Mouse (Mus musculus): ENCODE measurements around the gene Pik3r5. TPM values are rescaled to one million over a fixed set of nuclear protein-coding genes. Genes with fewer than 3 reads are reported as not detected.

Pik3r5 gene
- polyA plus RNA-seq, 1 experiment from 2014 or later = 1.2 TPM

- no peak overlapping the region for H3K4me3 ChIP-seq (ENCODE audit: low read depth, low read length)
- DNase-seq (ENCODE audit: low spot score) = no peak
- H3K27ac ChIP-seq (ENCODE audit: low read depth, low read length) = no peak overlapping the region
- H3K4me2 ChIP-seq (ENCODE audit: low read depth) = no peak overlapping the region
- no peak for ATAC-seq (ENCODE audit: insufficient read depth, low FRiP score, low TSS enrichment)
- H3K27me3 ChIP-seq (ENCODE audit: control insufficient read depth, insufficient read depth, low read length) = no peaks in the 10 kb centered on the region
- H3K36me3 ChIP-seq (ENCODE audit: control insufficient read depth, insufficient read depth, low read length) = no peaks in the 10 kb centered on the region
- WGBS = 31% methylated on average over 2 of the region's 2 CpGs
- H3K9me3 ChIP-seq (ENCODE audit: control insufficient read depth, low read length) = no peaks in the 10 kb centered on the region
- no peak overlapping the region for H3K9ac ChIP-seq (ENCODE audit: low read length)
- no peaks in the 10 kb centered on the region for H3K4me1 ChIP-seq (ENCODE audit: control insufficient read depth, insufficient read depth, low read length)
These were observed 57.3 kb downstream of the Pik3r5 start for GRCm38 (mm10) chr11:68489236-68489635.

- DNase-seq (ENCODE audit: low spot score) (no peak), ATAC-seq (ENCODE audit: insufficient read depth, low FRiP score, low TSS enrichment) (no peak)
- Histone ChIP-seq H3K9ac (ENCODE audit: low read length) (no peak overlapping the region), H3K27ac (ENCODE audit: low read depth, low read length) (no peak overlapping the region), H3K4me2 (ENCODE audit: low read depth) (no peak overlapping the region), H3K4me1 (ENCODE audit: control insufficient read depth, insufficient read depth, low read length) (no peaks in the 10 kb centered on the region), H3K27me3 (ENCODE audit: control insufficient read depth, insufficient read depth, low read length) (no peaks in the 10 kb centered on the region), H3K36me3 (ENCODE audit: control insufficient read depth, insufficient read depth, low read length) (no peaks in the 10 kb centered on the region), H3K9me3 (ENCODE audit: control insufficient read depth, low read length) (no peaks in the 10 kb centered on the region), H3K4me3 (ENCODE audit: low read depth, low read length) (no peak overlapping the region)
- 88% methylated on average over 11 of the region's 11 CpGs for WGBS
These were observed 60.7 kb downstream of the Pik3r5 start for GRCm38 (mm10) chr11:68492592-68492991.

- no peaks in the 10 kb centered on the region for H3K36me3 ChIP-seq (ENCODE audit: control insufficient read depth, insufficient read depth, low read length)
- H3K4me2 ChIP-seq (ENCODE audit: low read depth) = no peak overlapping the region
- H3K9me3 ChIP-seq (ENCODE audit: control insufficient read depth, low read length) = no peaks in the 10 kb centered on the region
- H3K27ac ChIP-seq (ENCODE audit: low read depth, low read length) = no peak overlapping the region
- no peak overlapping the region for H3K4me3 ChIP-seq (ENCODE audit: low read depth, low read length)
- no peak overlapping the region for H3K9ac ChIP-seq (ENCODE audit: low read length)
- DNase-seq (ENCODE audit: low spot score) = no peak
- WGBS = 91% methylated on average over 5 of the region's 5 CpGs
- ATAC-seq (ENCODE audit: insufficient read depth, low FRiP score, low TSS enrichment) = no peak
- no peaks in the 10 kb centered on the region for H3K27me3 ChIP-seq (ENCODE audit: control insufficient read depth, insufficient read depth, low read length)
- no peaks in the 10 kb centered on the region for H3K4me1 ChIP-seq (ENCODE audit: control insufficient read depth, insufficient read depth, low read length)
These were observed 61.8 kb downstream of the Pik3r5 start for GRCm38 (mm10) chr11:68493760-68494159.

DNA sequence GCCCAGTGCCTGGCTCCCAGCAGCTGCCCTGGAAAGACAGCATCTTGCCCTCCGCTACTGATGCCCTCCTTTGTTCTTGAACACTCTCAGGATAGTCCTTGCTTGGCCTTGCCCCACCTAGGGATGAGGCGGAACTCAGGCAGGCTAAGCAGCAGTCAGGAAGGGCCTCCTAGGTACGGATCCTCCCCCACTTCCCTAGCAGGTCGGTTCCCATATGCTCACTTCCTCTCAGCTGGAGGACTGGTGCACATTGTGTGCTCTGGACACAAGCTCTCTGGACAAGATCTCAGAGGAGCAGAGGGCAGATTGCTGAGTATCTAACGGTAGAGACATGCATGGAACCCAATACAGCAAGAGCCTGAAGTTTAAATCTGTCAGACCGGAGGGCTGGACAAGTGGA lies 65.2 kb downstream of the Pik3r5 start:
- WGBS = 80% methylated on average over 6 of the region's 6 CpGs
- ATAC-seq (ENCODE audit: insufficient read depth, low FRiP score, low TSS enrichment) (no peak), DNase-seq (ENCODE audit: low spot score) (no peak)
- no peaks in the 10 kb centered on the region for H3K9me3 ChIP-seq (ENCODE audit: control insufficient read depth, low read length)
- no peaks in the 10 kb centered on the region for H3K27me3 ChIP-seq (ENCODE audit: control insufficient read depth, insufficient read depth, low read length)
- no peaks in the 10 kb centered on the region for H3K36me3 ChIP-seq (ENCODE audit: control insufficient read depth, insufficient read depth, low read length)
- H3K27ac ChIP-seq (ENCODE audit: low read depth, low read length) = no peak overlapping the region
- no peaks in the 10 kb centered on the region for H3K4me1 ChIP-seq (ENCODE audit: control insufficient read depth, insufficient read depth, low read length)
- H3K4me2 ChIP-seq (ENCODE audit: low read depth) = no peak overlapping the region
- no peak overlapping the region for H3K4me3 ChIP-seq (ENCODE audit: low read depth, low read length)
- H3K9ac ChIP-seq (ENCODE audit: low read length) = no peak overlapping the region

GRCm38 (mm10) chr11:68498517-68498916 lies 66.6 kb downstream of the Pik3r5 start:
- H3K27ac ChIP-seq (ENCODE audit: low read depth, low read length) = no peak overlapping the region
- no peaks in the 10 kb centered on the region for H3K27me3 ChIP-seq (ENCODE audit: control insufficient read depth, insufficient read depth, low read length)
- H3K9ac ChIP-seq (ENCODE audit: low read length) = no peak overlapping the region
- 87% methylated on average over 11 of the region's 11 CpGs for WGBS
- no peaks in the 10 kb centered on the region for H3K36me3 ChIP-seq (ENCODE audit: control insufficient read depth, insufficient read depth, low read length)
- H3K4me2 ChIP-seq (ENCODE audit: low read depth) = no peak overlapping the region
- no peak overlapping the region for H3K4me3 ChIP-seq (ENCODE audit: low read depth, low read length)
- DNase-seq (ENCODE audit: low spot score) = no peak
- no peaks in the 10 kb centered on the region for H3K9me3 ChIP-seq (ENCODE audit: control insufficient read depth, low read length)
- ATAC-seq (ENCODE audit: insufficient read depth, low FRiP score, low TSS enrichment) = no peak
- no peaks in the 10 kb centered on the region for H3K4me1 ChIP-seq (ENCODE audit: control insufficient read depth, insufficient read depth, low read length)

- Histone ChIP-seq H3K4me1 (ENCODE audit: control insufficient read depth, insufficient read depth, low read length) (no peaks in the 10 kb centered on the region), H3K9me3 (ENCODE audit: control insufficient read depth, low read length) (no peaks in the 10 kb centered on the region), H3K27me3 (ENCODE audit: control insufficient read depth, insufficient read depth, low read length) (no peaks in the 10 kb centered on the region), H3K27ac (ENCODE audit: low read depth, low read length) (no peak overlapping the region), H3K36me3 (ENCODE audit: control insufficient read depth, insufficient read depth, low read length) (no peaks in the 10 kb centered on the region), H3K4me2 (ENCODE audit: low read depth) (no peak overlapping the region), H3K9ac (ENCODE audit: low read length) (no peak overlapping the region), H3K4me3 (ENCODE audit: low read depth, low read length) (no peak overlapping the region)
- ATAC-seq (ENCODE audit: insufficient read depth, low FRiP score, low TSS enrichment) = no peak
- 78% methylated on average over 7 of the region's 8 CpGs for WGBS
- no peak for DNase-seq (ENCODE audit: low spot score)
These were observed 67.2 kb downstream of the Pik3r5 start for GRCm38 (mm10) chr11:68498999-68499699.

GRCm38 (mm10) chr11:68500949-68501350 lies 69.0 kb downstream of the Pik3r5 start:
- Histone ChIP-seq H3K27ac (ENCODE audit: low read depth, low read length) (no peak overlapping the region), H3K9ac (ENCODE audit: low read length) (no peak overlapping the region), H3K4me1 (ENCODE audit: control insufficient read depth, insufficient read depth, low read length) (no peaks in the 10 kb centered on the region), H3K4me2 (ENCODE audit: low read depth) (no peak overlapping the region), H3K36me3 (ENCODE audit: control insufficient read depth, insufficient read depth, low read length) (no peaks in the 10 kb centered on the region), H3K27me3 (ENCODE audit: control insufficient read depth, insufficient read depth, low read length) (no peaks in the 10 kb centered on the region), H3K4me3 (ENCODE audit: low read depth, low read length) (no peak overlapping the region), H3K9me3 (ENCODE audit: control insufficient read depth, low read length) (no peaks in the 10 kb centered on the region)
- 80% methylated on average over 14 of the region's 14 CpGs for WGBS
- no peak for ATAC-seq (ENCODE audit: insufficient read depth, low FRiP score, low TSS enrichment)
- no peak for DNase-seq (ENCODE audit: low spot score)

DNA sequence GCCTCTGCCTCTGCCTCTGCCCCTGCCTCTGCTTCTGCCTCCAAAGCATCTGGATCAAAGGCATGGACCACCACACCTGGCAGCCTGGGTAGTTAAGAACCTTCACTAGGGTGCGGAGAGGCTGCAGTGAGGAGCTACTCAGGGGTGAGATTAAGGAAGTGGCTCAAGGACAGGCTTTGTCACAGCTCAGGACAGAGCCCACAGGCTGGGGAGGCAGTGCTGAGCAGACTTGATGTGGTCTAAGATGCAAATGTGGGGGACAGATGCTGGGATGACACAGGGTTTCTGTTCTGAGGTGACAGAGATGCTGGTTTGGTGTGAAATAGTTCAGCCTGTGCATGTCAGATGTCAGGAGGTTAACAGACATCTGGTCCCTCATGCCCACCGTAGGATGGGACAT lies 70.5 kb downstream of the Pik3r5 start:
- 81% methylated on average over 2 of the region's 2 CpGs for WGBS
- Histone ChIP-seq H3K9ac (ENCODE audit: low read length) (no peak overlapping the region), H3K27ac (ENCODE audit: low read depth, low read length) (no peak overlapping the region), H3K4me1 (ENCODE audit: control insufficient read depth, insufficient read depth, low read length) (no peaks in the 10 kb centered on the region), H3K4me3 (ENCODE audit: low read depth, low read length) (no peak overlapping the region), H3K27me3 (ENCODE audit: control insufficient read depth, insufficient read depth, low read length) (no peaks in the 10 kb centered on the region), H3K4me2 (ENCODE audit: low read depth) (no peak overlapping the region), H3K9me3 (ENCODE audit: control insufficient read depth, low read length) (no peaks in the 10 kb centered on the region), H3K36me3 (ENCODE audit: control insufficient read depth, insufficient read depth, low read length) (no peaks in the 10 kb centered on the region)
- DNase-seq (ENCODE audit: low spot score) (no peak), ATAC-seq (ENCODE audit: insufficient read depth, low FRiP score, low TSS enrichment) (no peak)

- Histone ChIP-seq H3K4me1 (ENCODE audit: control insufficient read depth, insufficient read depth, low read length) (no peaks in the 10 kb centered on the region), H3K9me3 (ENCODE audit: control insufficient read depth, low read length) (no peaks in the 10 kb centered on the region), H3K4me2 (ENCODE audit: low read depth) (no peak within 1 kb of the TSS), H3K27me3 (ENCODE audit: control insufficient read depth, insufficient read depth, low read length) (no peaks in the 10 kb centered on the region), H3K27ac (ENCODE audit: low read depth, low read length) (no peak within 1 kb of the TSS), H3K9ac (ENCODE audit: low read length) (no peak within 1 kb of the TSS), H3K4me3 (ENCODE audit: low read depth, low read length) (no peak within 1 kb of the TSS), H3K36me3 (ENCODE audit: control insufficient read depth, insufficient read depth, low read length) (no peaks in the 10 kb centered on the region)
- no peak for ATAC-seq (ENCODE audit: insufficient read depth, low FRiP score, low TSS enrichment)
- DNase-seq (ENCODE audit: low spot score) = no peak
- 86% methylated on average over 8 of the region's 8 CpGs for WGBS
These were observed 71.1 kb downstream of the Pik3r5 start, which contains the start of gene Pik3r6 for GRCm38 (mm10) chr11:68502902-68503629. TSS of gene Pik3r6 (plus strand) at chr11:68503019.
